ENCODE assay signal across 8 mouse cellular contexts in the genomic region with DNA sequence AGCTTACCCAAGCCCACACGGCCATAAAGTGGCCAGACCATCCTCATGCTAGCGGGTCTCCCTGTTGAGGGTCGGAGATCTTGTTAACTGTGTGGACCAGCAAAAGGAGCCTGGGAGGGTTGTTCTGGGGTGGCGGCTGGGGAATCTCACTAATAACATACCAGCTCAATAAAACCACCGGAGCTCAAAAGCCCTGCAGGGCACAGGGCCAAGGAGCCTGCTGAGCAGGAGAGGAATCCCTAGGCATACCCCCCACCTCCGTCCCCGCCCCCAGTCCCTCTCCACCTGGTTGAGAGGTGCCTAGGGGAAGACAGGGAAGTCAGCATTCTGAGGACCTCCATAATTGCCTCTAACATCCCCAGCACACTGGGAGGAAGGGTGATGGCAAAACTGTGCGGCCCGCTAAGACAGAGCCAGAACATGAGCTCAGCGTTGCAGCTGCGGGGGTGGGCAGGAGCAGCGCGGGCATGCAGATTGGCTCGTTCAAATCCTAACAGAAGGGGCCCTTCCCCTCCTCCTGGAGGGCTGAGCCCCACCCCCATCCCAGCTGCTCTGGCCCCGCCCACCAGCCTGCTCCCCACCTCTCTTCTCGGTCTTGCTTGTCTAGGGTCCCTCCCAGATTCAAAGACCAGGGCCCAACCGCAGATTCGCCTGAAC. TPM values are rescaled to one million over a fixed set of nuclear protein-coding genes. Genes with fewer than 3 reads are reported as not detected.
DNase-seq lines count a peak whose midpoint lies in the region; ATAC-seq and TF ChIP-seq lines count a peak whose summit lies in the region.

No protein-coding gene starts in this region.

- peaks cover 5% of the 10 kb centered on the region; the same call in 1 of the 2 replicates for H3K36me3 ChIP-seq in heart, embryonic 11.5 days (ENCODE audit: control insufficient read depth, insufficient read depth, low read length)
- no peaks in the 10 kb centered on the region for H3K36me3 ChIP-seq in liver, embryonic 14.5 days (replicated peaks; ENCODE audit: control insufficient read depth, insufficient read depth, low read depth)

- no peaks in the 10 kb centered on the region for H3K9me3 ChIP-seq in heart, embryonic 11.5 days (replicated peaks; ENCODE audit: control insufficient read depth, low read length)
- H3K9me3 ChIP-seq in liver, embryonic 14.5 days (ENCODE audit: control insufficient read depth, low read length): no peaks in the 10 kb centered on the region

- ATAC-seq in heart, embryonic 11.5 days (replicated peaks; ENCODE audit: insufficient number of reproducible peaks, low FRiP score, low TSS enrichment): peak; percentile 65
- no peak for ATAC-seq in liver, embryonic 14.5 days (ENCODE audit: insufficient read depth)
- ATAC-seq in megakaryocyte, adult 5-6 weeks (ENCODE audit: poor library complexity, severe bottlenecking): no peak

- H3K4me2 ChIP-seq in heart, embryonic 11.5 days: peak overlapping the region; percentile 43
- peak overlapping the region; percentile 24; the same call in 1 of the 2 replicates for H3K4me2 ChIP-seq in liver, embryonic 14.5 days (ENCODE audit: low read depth)

- H3K27ac ChIP-seq in heart, embryonic 11.5 days (ENCODE audit: low read depth, low read length): peak overlapping the region; percentile 31
- H3K27ac ChIP-seq in liver, embryonic 14.5 days: no peak overlapping the region

- no peak overlapping the region for H3K4me3 ChIP-seq in heart, embryonic 11.5 days (ENCODE audit: low read depth, low read length)
- no peak overlapping the region for H3K4me3 ChIP-seq in liver, embryonic 14.5 days (ENCODE audit: insufficient read depth in 1 of 2, low read depth in 2 of 2, low read length in 2 of 2)

- WGBS in heart, embryonic 11.5 days (ENCODE audit: insufficient replicate concordance): 20% methylated on average over 18 of the region's 18 CpGs
- 49% methylated on average over 18 of the region's 18 CpGs for WGBS in liver, embryonic 14.5 days (ENCODE audit: insufficient replicate concordance)

- intact Hi-C loops in heart, postnatal 36 days (cut with DNase I): no loop called here

- DNase-seq in heart, adult 18-20 months: peak; percentile 56 to 73
- no peak for DNase-seq in heart, postnatal 36 days
- peak; percentile 64 for DNase-seq in embryo, embryonic 11.5 days (ENCODE audit: low read depth, low spot score)
- peak; percentile 57 to 74 for DNase-seq in kidney, postnatal 25 days
- no peak for DNase-seq in liver, embryonic 14.5 days (ENCODE audit: low read depth in 3 of 3, low spot score in 3 of 3)
- DNase-seq in right cerebral cortex, adult 18-20 months: peak; percentile 86

- no peak for TF ChIP-seq EP300 in liver, embryonic 14.5 days (IDR thresholded peaks at IDR 0.05; ENCODE audit: low read depth)

- TF ChIP-seq CTCF in liver, embryonic 14.5 days (IDR thresholded peaks at IDR 0.05; ENCODE audit: low read depth): no peak

- peaks cover 17% of the 10 kb centered on the region for H3K4me1 ChIP-seq in heart, embryonic 11.5 days (ENCODE audit: control insufficient read depth, insufficient read depth, low read length)
- no peaks in the 10 kb centered on the region for H3K4me1 ChIP-seq in liver, embryonic 14.5 days (replicated peaks; ENCODE audit: control insufficient read depth in 2 of 2, insufficient read depth in 2 of 2, low read length in 1 of 2)

- no peaks in the 10 kb centered on the region for H3K27me3 ChIP-seq in heart, embryonic 11.5 days (ENCODE audit: control insufficient read depth, insufficient read depth, low read length)
- H3K27me3 ChIP-seq in liver, embryonic 14.5 days (ENCODE audit: control insufficient read depth, insufficient read depth, low read length): no peaks in the 10 kb centered on the region

- peak overlapping the region; percentile 34; the same call in 1 of the 2 replicates for H3K9ac ChIP-seq in heart, embryonic 11.5 days (ENCODE audit: low read depth, low read length)
- no peak overlapping the region for H3K9ac ChIP-seq in liver, embryonic 14.5 days (replicated peaks)

RNA-seq across cellular contexts. Expression of a gene that starts 20.6 kb away (rescaled TPM):
- 10 to 100 TPM; 10.4 to 11.0 TPM for total RNA-seq in heart, adult 18-20 months (2021)
- 10 to 100 TPM; 11.5 to 13.4 TPM for total RNA-seq in heart, postnatal 36 days (2021)
- polyA plus RNA-seq in heart, embryonic 11.5 days (2014; fragmentation: Nextera tagmentation; extraction: Ambion mirVana): 3.4 and 3.6 TPM in 2 replicates
- 1.8 and 2.0 TPM in 2 replicates for polyA plus RNA-seq in liver, embryonic 14.5 days (2012; rRNA removed)
- polyA plus RNA-seq in liver, embryonic 14.5 days (2014; fragmentation: Nextera tagmentation; extraction: Ambion mirVana): 1.6 and 1.8 TPM in 2 replicates
- 1.1 and 1.3 TPM in 2 replicates for total RNA-seq in megakaryocyte, adult 5-6 weeks (2015)
- 1.6 and 1.7 TPM in 2 replicates for total RNA-seq in megakaryocyte, adult 5-6 weeks (2017)

RNA-seq across cellular contexts. Expression of a gene that starts 28.4 kb away (rescaled TPM):
- not detected for total RNA-seq in heart, adult 18-20 months (2021)
- total RNA-seq in heart, postnatal 36 days (2021): not detected
- 0.26 TPM in 1 of 2 replicates, not detected in the other for polyA plus RNA-seq in heart, embryonic 11.5 days (2014; fragmentation: Nextera tagmentation; extraction: Ambion mirVana)
- not detected in 2 replicates for polyA plus RNA-seq in liver, embryonic 14.5 days (2012; rRNA removed)
- polyA plus RNA-seq in liver, embryonic 14.5 days (2014; fragmentation: Nextera tagmentation; extraction: Ambion mirVana): 0.25 TPM in 1 of 2 replicates, not detected in the other
- not detected in 2 replicates for total RNA-seq in megakaryocyte, adult 5-6 weeks (2015)
- total RNA-seq in megakaryocyte, adult 5-6 weeks (2017): not detected in 2 replicates

RNA-seq across cellular contexts. Expression of a gene that starts 51.5 kb away (rescaled TPM):
- 1 to 10 TPM; 1.7 to 2.3 TPM for total RNA-seq in heart, adult 18-20 months (2021)
- 1 to 10 TPM; 1.6 to 2.2 TPM for total RNA-seq in heart, postnatal 36 days (2021)
- polyA plus RNA-seq in heart, embryonic 11.5 days (2014; fragmentation: Nextera tagmentation; extraction: Ambion mirVana): 38.4 and 48.4 TPM in 2 replicates
- 11.2 and 19.2 TPM in 2 replicates for polyA plus RNA-seq in liver, embryonic 14.5 days (2012; rRNA removed)
- 30.2 and 30.6 TPM in 2 replicates for polyA plus RNA-seq in liver, embryonic 14.5 days (2014; fragmentation: Nextera tagmentation; extraction: Ambion mirVana)
- 13.3 and 14.6 TPM in 2 replicates for total RNA-seq in megakaryocyte, adult 5-6 weeks (2015)
- total RNA-seq in megakaryocyte, adult 5-6 weeks (2017): 36.4 and 47.0 TPM in 2 replicates

Comparison
In these comparisons a context has a peak if more than half of its experiments do, and no peak if none do; other contexts are left out.
1. DNase-seq: peak in heart, adult 18-20 months (2 of 2), embryo, embryonic 11.5 days (single experiment), kidney, postnatal 25 days (2 of 2) and right cerebral cortex, adult 18-20 months (single experiment); none in heart, postnatal 36 days (0 of 2) and liver, embryonic 14.5 days (0 of 3).
2. RNA of a gene that starts 20.6 kb away (total RNA-seq): 11.5 to 13.4 TPM in heart, postnatal 36 days and 10.4 to 11.0 TPM in heart, adult 18-20 months; 1.1 to 1.7 TPM in megakaryocyte, adult 5-6 weeks; every median in the first group is over 4 times any median in the second.
3. RNA of a gene that starts 51.5 kb away (total RNA-seq): 13.3 to 47.0 TPM in megakaryocyte, adult 5-6 weeks; 1.7 to 2.3 TPM in heart, adult 18-20 months and 1.6 to 2.2 TPM in heart, postnatal 36 days; every median in the first group is over 4 times any median in the second.